Mouse (Mus musculus) MEL (cell line): ENCODE measurements around the gene Tchh. TPM values are rescaled to one million over a fixed set of nuclear protein-coding genes. Genes with fewer than 3 reads are reported as not detected.
"Not testable (repeated sequence)": the region's sequence is repeated elsewhere in the genome, so short reads cannot be mapped to it uniquely, and the experiment has no call there.

Experiments
- DNase-seq: peaks from one replicate; pipeline ENCODE4 v3.0.0; 2011; ENCODE audit warnings: low read depth, low spot score
- H3K27ac ChIP-seq: 2 replicates; pipeline ENCODE4 v1.5.1; 2012; ENCODE audit warnings: low read depth, mild to moderate bottlenecking, control low read depth, low read length, moderate library complexity; ENCODE audit not compliant: control insufficient read depth
- H3K27me3 ChIP-seq, 2 experiments: fragments of 150-350 bp in 1 of 2; sonication (generic) in 1 of 2; 2 replicates each; pipeline ENCODE4 v1.6.1; 2012; ENCODE audit warnings: low read length in 2 of 2, mild to moderate bottlenecking in 2 of 2, improper control_type of control experiment in 1 of 2, moderate library complexity in 1 of 2; ENCODE audit not compliant: insufficient read depth in 2 of 2, control insufficient read depth in 1 of 2
- H3K36me3 ChIP-seq, 2 experiments: 2 replicates each; pipeline ENCODE4 v1.6.1; 2012 to 2014; ENCODE audit warnings: low read length in 2 of 2, improper control_type of control experiment in 1 of 2, inconsistent platforms in 1 of 2, mild to moderate bottlenecking in 1 of 2; ENCODE audit not compliant: insufficient read depth in 2 of 2, control insufficient read depth in 1 of 2
- H3K4me1 ChIP-seq, 2 experiments: fragments of 150-350 bp in 1 of 2; sonication (generic) in 1 of 2; 2 replicates each; pipeline ENCODE4 v1.6.1; 2012; ENCODE audit warnings: low read length in 2 of 2, improper control_type of control experiment in 1 of 2, mild to moderate bottlenecking in 1 of 2; ENCODE audit not compliant: insufficient read depth in 2 of 2, control insufficient read depth in 1 of 2
- H3K4me3 ChIP-seq, 2 experiments: fragments of 150-350 bp in 1 of 2; sonication (generic) in 1 of 2; 2 replicates each; pipeline ENCODE4 v1.5.1; 2012; ENCODE audit warnings: low read depth in 2 of 2, low read length in 2 of 2, mild to moderate bottlenecking in 2 of 2, moderate library complexity in 2 of 2, control low read depth in 1 of 2, improper control_type of control experiment in 1 of 2; ENCODE audit not compliant: control insufficient read depth in 1 of 2, insufficient read depth in 1 of 2
- H3K79me2 ChIP-seq: 2 replicates; pipeline ENCODE4 v1.6.1; 2012; ENCODE audit warnings: mild to moderate bottlenecking, low read length, moderate library complexity; ENCODE audit not compliant: control insufficient read depth, poor library complexity, insufficient read depth
- H3K9ac ChIP-seq: 2 replicates; pipeline ENCODE4 v1.6.1; 2012; ENCODE audit warnings: low read depth, mild to moderate bottlenecking, control low read depth, low read length, moderate library complexity; ENCODE audit not compliant: control insufficient read depth, poor library complexity, severe bottlenecking
- H3K9me3 ChIP-seq: fragments of 150-350 bp; sonication (generic); replicated peaks from 2 replicates; pipeline ENCODE4 v1.6.1; 2012; ENCODE audit warnings: mild to moderate bottlenecking, low read length, improper control_type of control experiment, moderate library complexity; ENCODE audit not compliant: insufficient read depth
- CHD1 ChIP-seq: IDR thresholded peaks from 2 replicates; pipeline ENCODE4 v1.6.1; 2012; ENCODE audit warnings: low read depth, mild to moderate bottlenecking, inconsistent platforms, low read length, improper control_type of control experiment
- CHD2 ChIP-seq: IDR thresholded peaks from 2 replicates; pipeline ENCODE4 v1.6.1; 2011; ENCODE audit warnings: low read length, improper control_type of control experiment
- CTCF ChIP-seq, 3 experiments: IDR thresholded peaks in 2 of 3; conservative IDR thresholded peaks in 1 of 3; 2 replicates each; pipeline ENCODE4 v1.5.1; 2011 to 2012; ENCODE audit warnings: low read length in 3 of 3, low read depth in 2 of 3, mild to moderate bottlenecking in 2 of 3, improper control_type of control experiment in 1 of 3, inconsistent platforms in 1 of 3, mixed read lengths in 1 of 3, moderate library complexity in 1 of 3; ENCODE audit not compliant: control insufficient read depth in 1 of 3, insufficient read depth in 1 of 3, poor library complexity in 1 of 3, severe bottlenecking in 1 of 3
- E2F4 ChIP-seq: IDR thresholded peaks from 2 replicates; pipeline ENCODE4 v1.6.1; 2011; ENCODE audit warnings: low read depth, low read length, improper control_type of control experiment, borderline replicate concordance
- ELF1 ChIP-seq: IDR thresholded peaks from 2 replicates; pipeline ENCODE4 v1.6.1; 2014; ENCODE audit warnings: low read depth, mild to moderate bottlenecking, inconsistent platforms, low read length, improper control_type of control experiment, moderate library complexity
- EP300 ChIP-seq, 2 experiments: IDR thresholded peaks; 2 replicates each; pipeline ENCODE4 v1.6.1; 2011; ENCODE audit warnings: improper control_type of control experiment in 2 of 2, low read length in 2 of 2, low read depth in 1 of 2, mild to moderate bottlenecking in 1 of 2
- ETS1 ChIP-seq: IDR thresholded peaks from 2 replicates; pipeline ENCODE4 v1.6.1; 2012; ENCODE audit warnings: low read depth, mild to moderate bottlenecking, inconsistent platforms, low read length, improper control_type of control experiment, moderate library complexity
- GABPA ChIP-seq: IDR thresholded peaks from 2 replicates; pipeline ENCODE4 v1.6.1; 2012; ENCODE audit warnings: low read depth, mild to moderate bottlenecking, inconsistent platforms, low read length, improper control_type of control experiment, moderate library complexity
- GATA1 ChIP-seq: IDR thresholded peaks from 2 replicates; pipeline ENCODE4 v1.6.1; 2011; ENCODE audit warnings: low read depth, low read length, improper control_type of control experiment
- JUND ChIP-seq: IDR thresholded peaks from 2 replicates; pipeline ENCODE4 v1.6.1; 2011; ENCODE audit warnings: low read depth, mild to moderate bottlenecking, improper control_type of control experiment, low read length
- KAT2A ChIP-seq: conservative IDR thresholded peaks from 2 replicates; pipeline ENCODE4 v1.6.1; 2012; ENCODE audit warnings: low read depth, low read length, improper control_type of control experiment, inconsistent platforms
- MAFK ChIP-seq: IDR thresholded peaks from 2 replicates; pipeline ENCODE4 v1.6.1; 2011; ENCODE audit warnings: low read depth, mild to moderate bottlenecking, low read length, improper control_type of control experiment, borderline replicate concordance
- MXI1 ChIP-seq: IDR thresholded peaks from 2 replicates; pipeline ENCODE4 v1.6.1; 2011; ENCODE audit warnings: mild to moderate bottlenecking, low read depth, low read length, improper control_type of control experiment
- POLR2A ChIP-seq, 2 experiments: IDR thresholded peaks; 2 replicates each; pipeline ENCODE4 v1.6.1; 2011 to 2012; ENCODE audit warnings: low read length in 2 of 2, mild to moderate bottlenecking in 2 of 2, control low read depth in 1 of 2, improper control_type of control experiment in 1 of 2, low read depth in 1 of 2, moderate library complexity in 1 of 2; ENCODE audit not compliant: control insufficient read depth in 1 of 2, insufficient read depth in 1 of 2, poor library complexity in 1 of 2
- RAD21 ChIP-seq: IDR thresholded peaks from 2 replicates; pipeline ENCODE4 v1.6.1; 2011; ENCODE audit warnings: mild to moderate bottlenecking, low read depth, low read length, improper control_type of control experiment
- SIN3A ChIP-seq: IDR thresholded peaks from 2 replicates; pipeline ENCODE4 v1.6.1; 2012; ENCODE audit warnings: low read length, improper control_type of control experiment, inconsistent platforms
- SMC3 ChIP-seq: IDR thresholded peaks from 2 replicates; pipeline ENCODE4 v1.6.1; 2011; ENCODE audit warnings: low read depth, low read length, improper control_type of control experiment
- TBP ChIP-seq: IDR thresholded peaks from 2 replicates; pipeline ENCODE4 v1.8.0; 2011; ENCODE audit warnings: low read depth, low read length, improper control_type of control experiment
- USF2 ChIP-seq, 2 experiments: IDR thresholded peaks; 2 replicates each; pipeline ENCODE4 v1.6.1; 2011 to 2012; ENCODE audit warnings: improper control_type of control experiment in 2 of 2, low read length in 2 of 2, borderline replicate concordance in 1 of 2, inconsistent platforms in 1 of 2, low read depth in 1 of 2, mild to moderate bottlenecking in 1 of 2; ENCODE audit not compliant: insufficient read depth in 1 of 2
- ZKSCAN1 ChIP-seq: IDR thresholded peaks from 2 replicates; pipeline ENCODE4 v1.6.1; 2012; ENCODE audit warnings: low read depth, mild to moderate bottlenecking, inconsistent platforms, low read length, improper control_type of control experiment, moderate library complexity
- ZMIZ1 ChIP-seq: IDR thresholded peaks from 2 replicates; pipeline ENCODE4 v1.6.1; 2012; ENCODE audit warnings: low read depth, mild to moderate bottlenecking, inconsistent platforms, low read length, improper control_type of control experiment, moderate library complexity
- polyA plus RNA-seq, 2 experiments: library from polyadenylated mRNA; stranded (reverse) in 1 of 2; unstranded in 1 of 2; fragments of >175 nt in 1 of 2; fragments of >200 nt in 1 of 2; gene quantifications; 2 replicates each; pipeline versions ENCODE4 v1.2.1 to v1.2.4; 2012; ENCODE audit warnings: low replicate concordance in 2 of 2, low read depth in 1 of 2; ENCODE audit not compliant: insufficient read length in 2 of 2, insufficient read depth in 1 of 2, missing spikeins in 1 of 2
- total RNA-seq: library from RNA; depleted of rRNA; stranded (reverse); fragments of 300-350 nt; gene quantifications from 2 replicates; pipeline ENCODE4 v1.2.3, GENCODE M21; 2012; rRNA removed

Gene Tchh
- total and polyA plus RNA-seq, 3 experiments: not detected

GRCm38 (mm10) chr3:93494774-93495173, 52.6 kb downstream of the Tchh start:
- not testable (repeated sequence) for H3K79me2 ChIP-seq
- TF ChIP-seq CTCF (IDR thresholded peaks at IDR 0.05 in 2 of 3, conservative IDR thresholded peaks at IDR 0.05 in 1 of 3; ENCODE audit: control insufficient read depth in 1 of 3, insufficient read depth in 1 of 3, low read depth in 2 of 3, low read length in 3 of 3, poor library complexity in 1 of 3, severe bottlenecking in 1 of 3): peak in 1 of 3 experiments; percentile 9; a peak in 1 of 6 replicates
- TF ChIP-seq, all 39 proteins: peak for 1; not testable (repeated sequence) for 38
- H3K4me1 ChIP-seq, H3K9me3 ChIP-seq, H3K27me3 ChIP-seq, H3K27ac ChIP-seq, H3K9ac ChIP-seq, DNase-seq, H3K36me3 ChIP-seq, H3K4me3 ChIP-seq: not testable (repeated sequence)

DNA sequence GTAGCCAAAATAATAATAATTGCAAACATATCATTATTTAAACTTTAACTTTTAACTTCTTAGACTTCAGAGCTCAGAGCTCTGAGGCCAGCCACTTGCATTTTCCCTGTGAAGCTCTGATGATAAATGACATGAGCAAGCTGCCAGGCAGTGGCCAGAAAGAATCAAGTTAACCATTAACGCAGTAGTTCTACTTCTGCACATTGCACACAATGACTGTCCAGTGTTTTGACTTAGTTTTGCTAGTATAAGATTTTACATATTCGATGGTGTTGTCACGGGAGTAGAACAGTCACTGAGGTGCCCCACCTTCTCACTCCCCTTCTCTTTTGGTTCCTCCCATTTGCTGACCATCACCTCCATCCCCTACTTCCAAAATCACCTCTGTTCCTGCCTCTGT, 55.0 kb downstream of the Tchh start:
- H3K9me3 ChIP-seq: no peaks in the 10 kb centered on the region
- H3K27ac ChIP-seq: no peak overlapping the region
- H3K4me3 ChIP-seq: no peak overlapping the region
- DNase-seq: no peak
- H3K36me3 ChIP-seq: no peaks in the 10 kb centered on the region
- H3K27me3 ChIP-seq: no peaks in the 10 kb centered on the region; a peak in 1 of 4 replicates
- no peaks in the 10 kb centered on the region for H3K79me2 ChIP-seq
- TF ChIP-seq SIN3A (no peak), CHD1 (no peak), POLR2A (IDR thresholded peaks at IDR 0.05; ENCODE audit: control insufficient read depth in 1 of 2, insufficient read depth in 1 of 2, low read depth in 1 of 2, low read length in 2 of 2, poor library complexity in 1 of 2) (no peak), E2F4 (no peak), GATA1 (no peak), TBP (no peak), SMC3 (no peak), CHD2 (no peak), ETS1 (no peak), MAFK (no peak), ZKSCAN1 (no peak), JUND (no peak), ZMIZ1 (no peak), EP300 (IDR thresholded peaks at IDR 0.05; ENCODE audit: low read depth in 1 of 2, low read length in 2 of 2) (no peak), KAT2A (no peak), RAD21 (no peak), GABPA (no peak), MXI1 (no peak), ELF1 (no peak), USF2 (IDR thresholded peaks at IDR 0.05; ENCODE audit: borderline replicate concordance in 1 of 2, insufficient read depth in 1 of 2, low read depth in 1 of 2, low read length in 2 of 2) (no peak)
- H3K9ac ChIP-seq: no peak overlapping the region
- no peaks in the 10 kb centered on the region for H3K4me1 ChIP-seq

Other genes starting within 250 kb of the Tchh start
- not detected in 2 replicates for gene Flg2, start 245.1 kb upstream of the Tchh start, total RNA-seq
- not detected for gene Flg2, start 245.1 kb upstream of the Tchh start, polyA plus RNA-seq
- not detected in 2 replicates for gene Flg, start 168.8 kb upstream of the Tchh start, total RNA-seq
- gene Flg, start 168.8 kb upstream of the Tchh start, polyA plus RNA-seq: not detected
- gene Hrnr, start 122.6 kb upstream of the Tchh start, total RNA-seq: not detected in 2 replicates
- not detected for gene Hrnr, start 122.6 kb upstream of the Tchh start, polyA plus RNA-seq
- gene Rptn, start 48.6 kb upstream of the Tchh start, total RNA-seq: not detected in 2 replicates
- not detected for gene Rptn, start 48.6 kb upstream of the Tchh start, polyA plus RNA-seq
- not detected in 2 replicates for gene Tchhl1, start 26.4 kb downstream of the Tchh start, total RNA-seq
- not detected for gene Tchhl1, start 26.4 kb downstream of the Tchh start, polyA plus RNA-seq
- not detected in 2 replicates for gene S100a11, start 78.2 kb downstream of the Tchh start, total RNA-seq
- under 1 TPM in 1 of 2 experiments, not detected in 1; 0.32 TPM for gene S100a11, start 78.2 kb downstream of the Tchh start, polyA plus RNA-seq
- gene S100a10, start 112.8 kb downstream of the Tchh start, total RNA-seq: 81.1 and 108 TPM in 2 replicates
- gene S100a10, start 112.8 kb downstream of the Tchh start, polyA plus RNA-seq: 10 to 100 TPM in 1 of 2 experiments, not detected in 1; 92.5 TPM
- not detected in 2 replicates for gene Tdpoz2, start 210.4 kb downstream of the Tchh start, total RNA-seq
- not detected for gene Tdpoz2, start 210.4 kb downstream of the Tchh start, polyA plus RNA-seq
- gene Tdpoz1, start 234.0 kb downstream of the Tchh start, total RNA-seq: not detected in 2 replicates
- gene Tdpoz1, start 234.0 kb downstream of the Tchh start, polyA plus RNA-seq: not detected